Mouse (Mus musculus) liver, embryonic 15.5 days (tissue): ENCODE measurements around the gene Tex37. TPM values are rescaled to one million over a fixed set of nuclear protein-coding genes. Genes with fewer than 3 reads are reported as not detected.

Source experiments
- ATAC-seq: fragments of 200-750 bp; cut with Nextera tagmentation; 2 replicates; pipeline ENCODE4 v1.8.0; 2017; ENCODE audit warnings: moderate number of reproducible peaks, mild to moderate bottlenecking, moderate library complexity; ENCODE audit not compliant: insufficient read depth
- H3K27ac ChIP-seq: fragments of 300-500 bp; sonication (generic); replicated peaks from 2 replicates; pipeline ENCODE4 v1.5.1; 2015; ENCODE audit warnings: mild to moderate bottlenecking, inconsistent platforms
- H3K27me3 ChIP-seq: fragments of 300-500 bp; sonication (generic); 2 replicates; pipeline ENCODE4 v1.6.1; 2015; ENCODE audit warnings: mild to moderate bottlenecking, inconsistent platforms
- H3K36me3 ChIP-seq: fragments of 300-500 bp; sonication (generic); replicated peaks from 2 replicates; pipeline ENCODE4 v1.6.1; 2015; ENCODE audit warnings: moderate library complexity, mild to moderate bottlenecking, inconsistent platforms
- H3K4me1 ChIP-seq: fragments of 300-500 bp; sonication (generic); replicated peaks from 2 replicates; pipeline ENCODE4 v1.6.1; 2015; ENCODE audit warnings: inconsistent platforms
- H3K4me2 ChIP-seq: fragments of 300-500 bp; sonication (generic); 2 replicates; pipeline ENCODE4 v1.6.1; 2015; ENCODE audit warnings: moderate library complexity, mild to moderate bottlenecking, inconsistent platforms
- H3K4me3 ChIP-seq: fragments of 300-500 bp; sonication (generic); replicated peaks from 2 replicates; pipeline ENCODE4 v1.5.1; 2015; ENCODE audit warnings: mild to moderate bottlenecking, inconsistent platforms
- H3K9ac ChIP-seq: fragments of 300-500 bp; sonication (generic); 2 replicates; pipeline ENCODE4 v1.6.1; 2015; ENCODE audit warnings: moderate library complexity, mild to moderate bottlenecking, inconsistent platforms
- H3K9me3 ChIP-seq: fragments of 300-500 bp; sonication (generic); replicated peaks from 2 replicates; pipeline ENCODE4 v1.6.1; 2016; ENCODE audit warnings: inconsistent platforms
- WGBS: fragments of 180-500 bp; shearing (Covaris S2); methylation state at CpG from one replicate; pipeline ENCODE4 v1.1.7; 2015; ENCODE audit warnings: mixed read lengths; ENCODE audit not compliant: insufficient replicate concordance; 5-methylcytosine and 5-hydroxymethylcytosine counted together
- polyA plus RNA-seq: library from polyadenylated mRNA; unstranded; fragments of >200 nt; fragmentation: Nextera tagmentation; extraction: Ambion mirVana; gene quantifications from 2 replicates; pipeline ENCODE4 v1.2.1, GENCODE M21; 2015

Gene Tex37
- polyA plus RNA-seq, 1 experiment from 2014 or later = not detected

GRCm38 (mm10) chr6:70953274-70953673, 34.5 kb upstream of the Tex37 start:
- H3K27ac ChIP-seq = no peak overlapping the region
- no peak overlapping the region for H3K9ac ChIP-seq
- H3K9me3 ChIP-seq = no peaks in the 10 kb centered on the region
- WGBS = 59% methylated on average over 7 of the region's 7 CpGs
- no peak for ATAC-seq
- H3K27me3 ChIP-seq = peaks cover 72% of the 10 kb centered on the region
- H3K4me2 ChIP-seq = no peak overlapping the region
- H3K4me3 ChIP-seq = no peak overlapping the region
- H3K4me1 ChIP-seq = peaks cover 5% of the 10 kb centered on the region
- H3K36me3 ChIP-seq = no peaks in the 10 kb centered on the region

GRCm38 (mm10) chr6:70931801-70932200, 13.1 kb upstream of the Tex37 start:
- Histone ChIP-seq H3K27ac (no peak overlapping the region), H3K4me2 (no peak overlapping the region), H3K27me3 (no peaks in the 10 kb centered on the region), H3K9ac (no peak overlapping the region), H3K4me3 (no peak overlapping the region), H3K4me1 (no peaks in the 10 kb centered on the region), H3K36me3 (no peaks in the 10 kb centered on the region), H3K9me3 (no peaks in the 10 kb centered on the region)
- 57% methylated on average over 2 of the region's 2 CpGs for WGBS
- no peak for ATAC-seq

DNA sequence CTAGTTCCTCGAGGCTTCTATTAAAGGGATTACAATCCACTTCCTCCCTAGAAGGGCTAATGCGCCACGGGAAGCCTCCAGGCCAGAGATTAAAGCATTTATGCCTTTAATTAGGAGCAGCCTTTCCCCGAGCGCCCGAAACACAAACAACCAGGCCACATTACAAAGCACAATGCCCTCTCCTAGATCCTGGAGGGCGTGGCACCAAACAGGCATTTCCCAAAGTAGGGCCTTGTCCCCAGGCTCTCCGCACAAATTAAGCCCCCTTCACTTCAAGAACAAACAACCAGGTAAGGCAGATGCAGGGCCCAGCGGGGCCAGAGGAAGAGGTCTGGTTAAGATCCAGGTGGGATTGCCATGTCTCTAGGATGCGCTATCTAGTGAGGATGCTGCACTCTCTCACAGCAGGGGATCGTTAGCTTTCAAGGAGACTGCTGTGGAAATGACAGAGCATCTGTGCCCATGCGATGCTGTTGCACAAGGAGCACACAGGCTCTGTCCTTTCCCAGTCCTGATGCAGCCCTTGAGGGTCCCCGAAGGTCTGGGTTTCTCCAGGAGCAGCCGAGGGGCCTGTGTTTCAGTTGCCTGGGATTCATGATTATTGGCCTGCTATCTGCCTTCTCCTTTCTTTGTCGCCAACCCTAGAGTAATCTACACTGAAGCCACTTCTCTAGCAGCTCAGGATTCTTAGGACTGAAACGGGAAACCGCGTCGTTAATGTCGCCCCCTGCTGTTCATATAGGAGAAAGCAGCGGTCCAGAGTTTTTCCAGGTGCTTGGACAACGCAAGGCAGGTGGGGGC, 2.7 kb upstream of the Tex37 start:
- Histone ChIP-seq H3K4me3 (no peak overlapping the region), H3K9ac (no peak overlapping the region), H3K9me3 (no peaks in the 10 kb centered on the region), H3K4me1 (no peaks in the 10 kb centered on the region), H3K4me2 (peak overlapping the region; percentile 32), H3K27ac (no peak overlapping the region), H3K36me3 (no peaks in the 10 kb centered on the region), H3K27me3 (peaks cover 23% of the 10 kb centered on the region)
- 13% methylated on average over 22 of the region's 22 CpGs for WGBS
- ATAC-seq = no peak

- 59% methylated on average over 7 of the region's 7 CpGs for WGBS
- no peaks in the 10 kb centered on the region for H3K36me3 ChIP-seq
- no peaks in the 10 kb centered on the region for H3K9me3 ChIP-seq
- ATAC-seq = no peak
- no peaks in the 10 kb centered on the region for H3K4me1 ChIP-seq
- H3K4me2 ChIP-seq = no peak overlapping the region
- peaks cover 43% of the 10 kb centered on the region for H3K27me3 ChIP-seq
- H3K27ac ChIP-seq = no peak overlapping the region
- no peak overlapping the region for H3K9ac ChIP-seq
- H3K4me3 ChIP-seq = no peak overlapping the region
Measured at GRCm38 (mm10) chr6:70912396-70912765, 6.3 kb downstream of the Tex37 start.

- H3K27me3 ChIP-seq = peaks cover 43% of the 10 kb centered on the region
- WGBS = 19% methylated on average over 20 of the region's 20 CpGs
- H3K4me1 ChIP-seq = no peaks in the 10 kb centered on the region
- ATAC-seq = no peak
- H3K9ac ChIP-seq = no peak overlapping the region
- no peaks in the 10 kb centered on the region for H3K9me3 ChIP-seq
- H3K36me3 ChIP-seq = no peaks in the 10 kb centered on the region
- H3K27ac ChIP-seq = no peak overlapping the region
- peak overlapping the region; percentile 37 for H3K4me2 ChIP-seq
- no peak overlapping the region for H3K4me3 ChIP-seq
Measured at GRCm38 (mm10) chr6:70911668-70912395, 6.9 kb downstream of the Tex37 start.

- no peak overlapping the region for H3K9ac ChIP-seq
- no peaks in the 10 kb centered on the region for H3K4me1 ChIP-seq
- ATAC-seq = no peak
- peaks cover 43% of the 10 kb centered on the region for H3K27me3 ChIP-seq
- no peaks in the 10 kb centered on the region for H3K9me3 ChIP-seq
- H3K27ac ChIP-seq = no peak overlapping the region
- WGBS = 51% methylated on average over 4 of the region's 4 CpGs
- peaks cover 7% of the 10 kb centered on the region for H3K36me3 ChIP-seq
- no peak overlapping the region for H3K4me3 ChIP-seq
- H3K4me2 ChIP-seq = no peak overlapping the region
Measured at GRCm38 (mm10) chr6:70910285-70910684, 8.4 kb downstream of the Tex37 start.

DNA sequence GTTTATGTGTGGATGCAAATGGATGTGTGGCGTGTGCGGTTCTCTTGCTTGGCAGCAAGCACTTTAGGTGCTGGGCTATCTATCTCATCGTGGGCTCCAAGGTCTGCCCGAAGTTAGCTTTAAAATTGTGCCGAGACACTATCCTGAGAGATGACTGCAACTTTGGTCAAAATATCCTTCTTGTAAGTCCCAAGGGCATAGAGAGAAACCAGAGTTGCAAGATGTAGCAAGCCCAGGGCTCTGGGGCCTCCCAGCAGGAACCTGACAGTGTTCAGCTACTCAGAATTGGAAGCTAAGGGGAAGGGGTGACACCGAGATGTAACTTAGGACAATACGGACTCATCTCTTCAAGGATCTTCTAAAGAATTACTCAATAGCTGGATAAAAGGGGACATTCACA, 9.2 kb downstream of the Tex37 start:
- peaks cover 43% of the 10 kb centered on the region for H3K27me3 ChIP-seq
- H3K4me2 ChIP-seq = no peak overlapping the region
- no peak overlapping the region for H3K27ac ChIP-seq
- 78% methylated on average over 7 of the region's 7 CpGs for WGBS
- no peak overlapping the region for H3K4me3 ChIP-seq
- ATAC-seq = no peak
- no peak overlapping the region for H3K9ac ChIP-seq
- H3K9me3 ChIP-seq = no peaks in the 10 kb centered on the region
- no peaks in the 10 kb centered on the region for H3K4me1 ChIP-seq
- peaks cover 10% of the 10 kb centered on the region for H3K36me3 ChIP-seq

DNA sequence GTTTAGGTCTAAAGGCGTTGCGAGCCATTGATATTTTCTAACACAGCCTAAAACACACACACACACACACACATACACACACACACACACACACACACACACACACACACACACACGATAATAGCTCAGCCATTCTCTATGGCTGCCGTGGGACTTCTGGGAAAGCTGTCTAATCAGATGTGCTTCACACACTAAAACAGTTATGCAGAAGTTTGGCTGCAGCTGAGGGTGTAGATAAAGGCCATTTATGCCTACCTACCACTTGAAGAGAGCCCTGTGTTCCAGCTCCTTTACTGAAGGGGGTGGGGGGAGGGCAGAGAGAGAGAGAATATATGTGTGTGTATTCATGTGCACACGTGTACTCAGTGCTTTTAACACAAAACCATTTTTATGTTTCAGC, 15.0 kb downstream of the Tex37 start:
- Histone ChIP-seq H3K36me3 (peaks cover 48% of the 10 kb centered on the region), H3K27ac (no peak overlapping the region), H3K27me3 (no peaks in the 10 kb centered on the region), H3K9me3 (no peaks in the 10 kb centered on the region), H3K9ac (no peak overlapping the region), H3K4me1 (no peaks in the 10 kb centered on the region), H3K4me2 (no peak overlapping the region), H3K4me3 (no peak overlapping the region)
- 35% methylated on average over 5 of the region's 5 CpGs for WGBS
- peak; percentile 63 for ATAC-seq

GRCm38 (mm10) chr6:70899594-70900003, 19.1 kb downstream of the Tex37 start:
- no peak overlapping the region for H3K9ac ChIP-seq
- H3K4me2 ChIP-seq = no peak overlapping the region
- ATAC-seq = no peak
- H3K4me3 ChIP-seq = no peak overlapping the region
- no peaks in the 10 kb centered on the region for H3K9me3 ChIP-seq
- H3K27ac ChIP-seq = no peak overlapping the region
- WGBS = 66% methylated on average over 8 of the region's 8 CpGs
- no peaks in the 10 kb centered on the region for H3K4me1 ChIP-seq
- no peaks in the 10 kb centered on the region for H3K27me3 ChIP-seq
- H3K36me3 ChIP-seq = peaks cover 60% of the 10 kb centered on the region

GRCm38 (mm10) chr6:70898166-70898565, 20.6 kb downstream of the Tex37 start:
- Histone ChIP-seq H3K27ac (no peak overlapping the region), H3K4me2 (no peak overlapping the region), H3K9me3 (no peaks in the 10 kb centered on the region), H3K4me1 (no peaks in the 10 kb centered on the region), H3K27me3 (no peaks in the 10 kb centered on the region), H3K4me3 (no peak overlapping the region), H3K9ac (no peak overlapping the region), H3K36me3 (peaks cover 56% of the 10 kb centered on the region)
- no peak for ATAC-seq
- 78% methylated on average over 6 of the region's 6 CpGs for WGBS

GRCm38 (mm10) chr6:70887993-70888392, 30.7 kb downstream of the Tex37 start:
- 85% methylated on average over 11 of the region's 11 CpGs for WGBS
- ATAC-seq = no peak

More at GRCm38 (mm10) chr6:70887993-70888392, 30.7 kb downstream of the Tex37 start:
- H3K9ac ChIP-seq = no peak overlapping the region
- no peak overlapping the region for H3K4me3 ChIP-seq
- H3K9me3 ChIP-seq = no peaks in the 10 kb centered on the region
- peaks cover 93% of the 10 kb centered on the region for H3K36me3 ChIP-seq
- H3K27ac ChIP-seq = no peak overlapping the region
- H3K4me2 ChIP-seq = no peak overlapping the region
- H3K4me1 ChIP-seq = no peaks in the 10 kb centered on the region
- H3K27me3 ChIP-seq = no peaks in the 10 kb centered on the region
